Mouse (Mus musculus): ENCODE data around the gene Ddn.

Gene Ddn

GRCm38 (mm10) chr15:98796803-98797595, 12.3 kb downstream of the Ddn start:
- no peak for DNase-seq

DNA sequence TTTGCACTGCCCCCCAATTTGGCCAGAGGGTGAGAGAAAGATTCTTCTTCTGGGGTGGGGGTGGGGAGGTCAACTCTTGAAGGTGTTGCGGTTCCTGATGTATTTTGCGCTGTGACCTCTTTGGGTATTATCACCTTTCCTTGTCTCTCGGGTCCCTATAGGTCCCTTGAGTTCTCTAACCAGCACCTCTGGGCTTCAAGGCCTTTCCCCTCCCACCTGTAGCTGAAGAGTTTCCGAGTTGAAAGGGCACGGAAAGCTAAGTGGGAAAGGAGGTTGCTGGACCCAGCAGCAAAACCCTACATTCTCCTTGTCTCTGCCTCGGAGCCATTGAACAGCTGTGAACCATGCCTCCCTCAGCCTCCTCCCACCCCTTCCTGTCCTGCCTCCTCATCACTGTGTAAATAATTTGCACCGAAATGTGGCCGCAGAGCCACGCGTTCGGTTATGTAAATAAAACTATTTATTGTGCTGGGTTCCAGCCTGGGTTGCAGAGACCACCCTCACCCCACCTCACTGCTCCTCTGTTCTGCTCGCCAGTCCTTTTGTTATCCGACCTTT, 16.1 kb downstream of the Ddn start:
- no peak for DNase-seq

DNA sequence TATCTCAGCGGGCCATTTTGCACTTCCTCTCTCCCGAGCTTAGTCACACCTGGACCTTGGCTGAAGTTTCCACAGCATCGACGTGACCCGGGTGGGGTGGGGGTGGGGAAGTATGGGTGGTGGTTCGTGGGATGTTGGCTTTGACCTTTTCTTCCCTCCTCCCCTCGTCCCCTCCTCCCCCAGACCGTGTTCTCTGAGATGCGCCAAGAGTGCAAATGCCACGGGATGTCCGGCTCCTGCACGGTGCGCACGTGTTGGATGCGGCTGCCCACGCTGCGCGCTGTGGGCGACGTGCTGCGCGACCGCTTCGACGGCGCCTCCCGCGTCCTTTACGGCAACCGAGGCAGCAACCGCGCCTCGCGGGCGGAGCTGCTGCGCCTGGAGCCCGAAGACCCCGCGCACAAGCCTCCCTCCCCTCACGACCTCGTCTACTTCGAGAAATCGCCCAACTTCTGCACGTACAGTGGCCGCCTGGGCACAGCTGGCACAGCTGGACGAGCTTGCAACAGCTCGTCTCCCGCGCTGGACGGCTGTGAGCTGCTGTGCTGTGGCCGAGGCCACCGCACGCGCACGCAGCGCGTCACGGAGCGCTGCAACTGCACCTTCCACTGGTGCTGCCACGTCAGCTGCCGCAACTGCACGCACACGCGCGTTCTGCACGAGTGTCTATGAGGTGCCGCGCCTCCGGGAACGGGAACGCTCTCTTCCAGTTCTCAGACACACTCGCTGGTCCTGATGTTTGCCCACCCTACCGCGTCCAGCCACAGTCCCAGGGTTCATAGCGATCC, 16.9 kb downstream of the Ddn start:
- DNase-seq: no peak

DNA sequence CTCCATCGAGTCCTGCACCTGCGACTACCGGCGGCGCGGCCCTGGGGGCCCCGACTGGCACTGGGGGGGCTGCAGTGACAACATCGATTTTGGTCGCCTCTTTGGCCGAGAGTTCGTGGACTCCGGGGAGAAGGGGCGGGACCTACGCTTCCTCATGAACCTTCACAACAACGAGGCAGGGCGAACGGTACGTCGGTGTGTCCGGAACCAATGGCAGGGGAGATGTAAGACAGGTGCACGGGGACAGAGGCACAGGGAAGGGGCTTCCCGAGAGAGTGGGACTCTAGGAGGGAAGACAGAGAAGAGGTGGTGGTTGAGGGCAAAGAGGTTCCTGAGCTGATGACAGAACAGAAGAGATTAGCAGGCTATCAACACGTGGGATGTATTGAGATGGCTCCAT, 17.5 kb downstream of the Ddn start:
- DNase-seq: no peak

DNA sequence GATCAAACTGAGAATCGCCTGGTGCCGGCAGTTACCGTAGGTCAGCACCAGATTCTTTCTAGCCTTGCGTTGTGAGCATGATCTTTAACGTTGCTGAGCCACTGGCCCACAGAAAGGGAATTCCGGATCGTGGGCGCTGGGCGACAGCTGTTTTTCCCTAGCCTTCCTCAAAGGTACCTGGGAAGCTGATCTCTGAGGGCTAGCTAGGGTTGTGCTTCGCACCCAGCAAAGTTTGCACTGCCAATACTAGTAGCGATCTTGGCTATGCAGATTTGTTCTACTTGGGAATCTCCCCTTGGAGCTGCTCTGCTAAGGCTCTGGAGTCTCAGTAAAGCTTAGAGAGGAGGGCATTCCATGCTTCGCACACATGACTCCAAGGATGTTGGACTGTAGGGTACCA, 18.1 kb downstream of the Ddn start:
- no peak for DNase-seq

DNA sequence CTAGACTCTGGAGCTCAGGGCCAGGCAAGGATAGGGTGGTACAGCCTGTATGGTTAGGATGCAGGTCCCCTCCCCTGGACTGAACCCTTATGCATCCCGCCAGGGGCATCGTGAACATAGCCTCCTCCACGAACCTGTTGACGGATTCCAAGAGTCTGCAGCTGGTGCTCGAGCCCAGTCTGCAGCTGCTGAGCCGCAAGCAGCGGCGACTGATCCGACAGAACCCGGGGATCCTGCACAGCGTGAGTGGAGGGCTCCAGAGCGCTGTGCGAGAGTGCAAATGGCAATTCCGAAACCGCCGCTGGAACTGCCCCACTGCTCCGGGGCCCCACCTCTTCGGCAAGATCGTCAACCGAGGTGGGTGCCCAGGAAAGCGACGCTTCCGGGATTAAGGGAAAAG, 18.5 kb downstream of the Ddn start:
- DNase-seq: no peak

DNA sequence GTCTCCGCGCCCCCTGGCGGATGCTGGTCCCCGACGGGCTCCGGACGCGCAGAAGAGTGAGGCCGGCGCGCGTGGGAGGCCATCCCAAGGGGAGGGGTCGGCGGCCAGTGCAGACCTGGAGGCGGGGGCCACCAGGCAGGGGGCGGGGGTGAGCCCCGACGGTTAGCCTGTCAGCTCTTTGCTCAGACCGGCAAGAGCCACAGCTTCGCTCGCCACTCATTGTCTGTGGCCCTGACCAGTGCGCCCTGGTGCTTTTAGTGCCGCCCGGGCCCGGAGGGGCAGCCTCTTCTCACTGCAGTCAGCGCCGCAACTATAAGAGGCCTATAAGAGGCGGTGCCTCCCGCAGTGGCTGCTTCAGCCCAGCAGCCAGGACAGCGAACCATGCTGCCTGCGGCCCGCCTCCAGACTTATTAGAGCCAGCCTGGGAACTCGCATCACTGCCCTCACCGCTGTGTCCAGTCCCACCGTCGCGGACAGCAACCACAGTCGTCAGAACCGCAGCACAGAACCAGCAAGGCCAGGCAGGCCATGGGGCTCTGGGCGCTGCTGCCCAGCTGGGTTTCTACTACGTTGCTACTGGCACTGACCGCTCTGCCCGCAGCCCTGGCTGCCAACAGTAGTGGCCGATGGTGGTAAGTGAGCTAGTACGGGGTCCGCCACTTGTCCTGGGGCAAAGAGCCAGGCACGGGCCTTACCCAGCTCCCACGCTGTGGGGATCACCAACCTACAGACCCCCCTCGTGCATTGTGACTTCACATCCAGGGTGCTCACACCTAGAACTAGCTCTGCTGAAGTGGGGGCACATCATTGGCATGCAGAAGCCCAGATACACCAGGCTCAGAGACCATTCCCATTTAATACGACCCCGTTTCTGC, 19.4 kb downstream of the Ddn start, which contains the start of gene Wnt1:
Gene Wnt1 (plus strand): TSS at position 197 of the 875 bp plus-strand sequence.
- peak in 1 of 2 experiments; percentile 29 for DNase-seq

GRCm38 (mm10) chr15:98788972-98789660, 20.2 kb downstream of the Ddn start:
- no peak for DNase-seq

DNA sequence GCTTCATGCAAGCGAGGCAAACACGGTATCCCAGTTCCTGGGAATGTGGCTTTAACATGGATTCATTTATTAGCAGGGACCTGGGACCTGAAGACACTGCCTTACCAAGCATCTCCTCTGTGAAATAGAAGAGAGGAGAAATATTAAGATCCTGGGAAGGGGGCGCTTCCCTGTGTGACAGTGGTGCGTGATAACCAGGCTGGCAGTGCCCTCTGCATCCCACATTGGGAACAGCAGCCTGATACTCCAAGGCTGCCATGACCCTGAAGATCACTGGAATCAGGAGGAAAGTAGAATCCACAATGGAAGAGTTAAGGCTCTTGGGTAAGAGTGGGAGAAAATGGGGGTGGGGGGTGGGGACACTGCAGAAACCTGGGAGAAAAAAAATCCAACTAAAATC, 21.4 kb downstream of the Ddn start:
- DNase-seq: no peak

- DNase-seq: no peak
These were observed 23.5 kb downstream of the Ddn start for GRCm38 (mm10) chr15:98785744-98786143.

DNA sequence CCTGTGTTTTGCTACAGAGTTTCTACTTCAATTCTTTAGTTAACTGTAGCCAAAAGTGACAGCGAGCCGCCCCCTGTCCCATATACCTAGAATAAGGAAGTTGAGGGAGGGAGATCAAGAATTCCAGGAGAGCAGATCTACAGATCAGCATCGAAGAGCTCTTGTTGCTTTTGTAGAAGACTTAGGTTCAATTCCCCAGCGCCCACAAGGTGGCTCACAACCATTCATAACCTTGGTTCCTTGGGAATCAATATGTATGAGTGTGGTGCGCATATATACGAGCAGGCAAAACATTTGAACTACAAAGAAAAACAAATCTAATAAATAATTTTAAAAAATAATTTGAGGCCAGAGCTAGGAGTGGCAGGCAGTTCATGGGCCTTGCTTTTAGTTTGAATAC, 28.1 kb downstream of the Ddn start:
- DNase-seq: no peak

DNA sequence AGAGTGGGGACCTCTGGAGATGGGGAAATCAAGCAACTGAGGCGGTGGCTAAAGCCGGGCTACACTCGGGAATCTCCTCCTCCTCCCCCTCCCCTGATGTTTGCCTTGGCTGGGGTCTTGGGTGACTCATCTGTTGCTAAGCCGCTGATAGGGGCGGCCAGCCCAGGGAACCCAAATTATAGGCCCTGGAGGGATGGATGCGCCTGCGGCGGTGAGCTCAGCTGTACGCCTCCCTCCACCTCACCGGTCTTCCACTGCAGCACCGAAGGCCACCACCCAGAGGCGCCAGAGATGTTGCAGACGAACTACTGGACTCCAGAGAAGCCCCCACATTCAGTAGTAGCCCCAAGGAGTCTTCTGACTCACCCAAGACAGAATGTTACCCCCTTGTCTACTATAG, 28.7 kb downstream of the Ddn start:
- DNase-seq: no peak

GRCm38 (mm10) chr15:98780075-98780474, 29.2 kb downstream of the Ddn start:
- no peak for DNase-seq

- no peak for DNase-seq
These were observed 30.5 kb downstream of the Ddn start for GRCm38 (mm10) chr15:98778806-98779205.

GRCm38 (mm10) chr15:98778191-98778770, 31.0 kb downstream of the Ddn start:
- DNase-seq: no peak

DNA sequence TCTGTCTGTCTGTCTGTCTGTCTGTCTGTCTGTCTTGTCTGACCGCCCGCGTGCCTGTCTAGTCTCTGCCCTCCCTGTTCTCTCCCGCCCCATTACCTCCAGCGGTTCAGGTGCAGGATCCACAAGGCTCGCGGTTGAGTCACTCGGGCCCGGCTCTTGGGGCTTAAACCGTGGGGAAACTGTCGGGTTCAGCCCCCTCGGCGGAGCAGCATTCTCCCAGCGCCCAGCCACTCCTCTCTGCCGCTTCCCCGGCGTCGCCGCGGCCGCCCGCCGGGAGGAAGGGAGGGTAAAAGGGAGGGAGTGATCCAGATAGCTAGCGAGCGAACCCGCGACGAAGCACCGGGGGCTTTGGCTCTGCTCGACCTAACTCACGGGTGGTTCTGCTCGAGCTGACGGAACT, 31.5 kb downstream of the Ddn start, which contains the start of gene Wnt10b:
Gene Wnt10b (minus strand): TSS at position 389 of the 400 bp plus-strand sequence.
- DNase-seq: no peak

GRCm38 (mm10) chr15:98777005-98777616, 32.2 kb downstream of the Ddn start:
- DNase-seq: no peak

GRCm38 (mm10) chr15:98776280-98777004, 32.8 kb downstream of the Ddn start:
- DNase-seq: no peak

- DNase-seq: no peak
These were observed 33.8 kb downstream of the Ddn start for GRCm38 (mm10) chr15:98775533-98775932.

DNA sequence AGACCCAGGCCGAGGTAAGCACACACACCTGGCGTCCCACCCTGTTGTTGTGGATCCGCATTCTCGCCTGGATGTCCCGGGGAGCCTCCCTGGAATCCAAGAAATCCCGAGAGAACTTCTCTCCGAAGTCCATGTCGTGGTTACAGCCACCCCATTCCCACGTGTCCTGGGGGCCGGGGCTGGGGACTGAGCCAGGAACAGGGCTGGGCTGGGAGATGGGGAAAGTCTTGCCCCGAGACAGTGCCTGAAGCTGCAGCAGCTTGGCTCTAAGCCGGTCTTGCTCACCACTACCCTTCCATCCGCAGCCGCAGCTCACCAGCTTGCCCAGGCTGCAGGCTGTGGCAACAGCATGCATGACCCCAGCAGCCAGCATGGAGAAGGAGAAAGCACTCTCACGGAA, 35.2 kb downstream of the Ddn start:
- DNase-seq: no peak

All from thymus, adult 18-20 months (tissue).